Mouse (Mus musculus): ENCODE data around the gene Rnf181. TPM values are rescaled to one million over a fixed set of nuclear protein-coding genes. Genes with fewer than 3 reads are reported as not detected.

Gene Rnf181
- 64.6 and 113 TPM in 2 replicates for polyA plus RNA-seq (2012; ENCODE audit: insufficient read depth, low replicate concordance)

- Histone ChIP-seq H3K4me3 (replicated peaks) (no peak within 1 kb of the TSS), H3K27me3 (replicated peaks) (no peaks in the 10 kb centered on the region), H3K36me3 (replicated peaks; ENCODE audit: low read length) (peaks cover 54% of the 10 kb centered on the region), H3K9me3 (no peaks in the 10 kb centered on the region), H3K4me1 (peaks cover 66% of the 10 kb centered on the region)
- TF ChIP-seq FLI1 (IDR thresholded peaks at IDR 0.05; ENCODE audit: low read length) = no peak
- TF ChIP-seq GATA1 (IDR thresholded peaks at IDR 0.05; ENCODE audit: borderline replicate concordance, low read length) = no peak
Observed at GRCm38 (mm10) chr6:72366844-72367443, at the start of gene Rnf181. TSS of gene Rnf181 (minus strand) at chr6:72366956.

DNA sequence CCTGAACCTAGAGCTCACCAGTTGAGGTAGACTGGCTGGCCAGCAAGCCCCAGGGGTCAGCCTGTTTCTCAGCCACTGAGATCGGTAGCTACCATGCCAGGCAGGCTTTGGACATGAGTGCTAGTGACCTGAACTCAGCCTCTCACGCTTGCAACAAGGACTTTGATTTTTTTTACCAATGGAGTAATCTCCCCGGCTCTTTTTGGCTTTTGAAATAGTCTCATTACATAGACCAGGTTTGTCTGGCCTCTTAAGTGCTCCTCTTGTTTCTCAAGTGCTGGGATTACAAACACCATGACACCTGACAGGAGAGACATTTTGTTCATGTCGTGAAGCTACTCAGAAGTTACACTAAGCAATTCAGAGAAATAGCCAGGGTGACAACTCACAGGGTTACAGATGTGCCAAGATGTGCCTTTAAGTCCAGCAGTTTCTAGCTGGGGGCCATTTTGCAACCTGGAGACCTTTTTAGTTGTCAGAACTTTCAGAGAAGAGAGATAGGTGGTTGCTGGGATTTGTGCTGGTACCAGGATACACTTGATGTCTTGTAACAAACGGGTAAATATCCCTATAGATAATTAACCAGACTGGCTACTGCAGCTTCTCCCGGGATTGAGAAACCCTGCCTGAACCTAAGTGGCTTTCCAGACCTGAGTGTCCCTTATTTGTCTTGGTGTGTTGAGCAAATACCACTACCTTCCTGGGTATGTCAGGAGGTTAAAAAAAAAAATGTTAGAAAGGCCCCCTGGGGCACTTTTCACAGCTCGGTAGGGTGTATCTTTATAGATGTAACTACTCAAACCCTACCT, 49.4 kb upstream of the Rnf181 start:
- Histone ChIP-seq H3K9me3 (no peaks in the 10 kb centered on the region), H3K27me3 (replicated peaks) (no peaks in the 10 kb centered on the region), H3K36me3 (replicated peaks; ENCODE audit: low read length) (peaks cover 54% of the 10 kb centered on the region), H3K4me3 (replicated peaks) (no peak overlapping the region), H3K4me1 (peaks cover 57% of the 10 kb centered on the region)
- TF ChIP-seq GATA1 (IDR thresholded peaks at IDR 0.05; ENCODE audit: borderline replicate concordance, low read length) = no peak
- no peak for TF ChIP-seq FLI1 (IDR thresholded peaks at IDR 0.05; ENCODE audit: low read length)

DNA sequence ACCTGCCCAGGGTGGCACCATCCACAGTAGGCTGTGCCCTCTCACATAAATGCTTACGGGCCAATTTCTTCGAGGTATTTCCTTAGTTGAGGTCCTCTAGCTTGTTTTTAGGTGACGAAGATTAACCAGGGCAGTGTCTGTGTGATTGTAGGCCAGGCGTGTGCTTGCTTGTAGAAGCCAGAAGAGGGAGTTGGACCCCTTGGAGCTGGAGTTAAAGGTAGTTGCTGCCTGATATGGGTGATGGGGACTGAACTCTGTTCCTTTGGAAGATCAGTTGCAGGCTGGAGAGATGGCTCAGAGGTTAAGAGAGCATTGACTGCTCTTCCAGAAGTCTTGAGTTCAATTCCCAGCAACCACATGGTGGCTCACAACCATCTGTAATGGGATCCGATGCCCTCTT, 48.4 kb upstream of the Rnf181 start:
- H3K36me3 ChIP-seq (replicated peaks; ENCODE audit: low read length) = peaks cover 44% of the 10 kb centered on the region
- H3K4me3 ChIP-seq (replicated peaks) = peak overlapping the region; percentile 99
- no peaks in the 10 kb centered on the region for H3K9me3 ChIP-seq
- no peaks in the 10 kb centered on the region for H3K27me3 ChIP-seq (replicated peaks)
- H3K4me1 ChIP-seq = peaks cover 61% of the 10 kb centered on the region
- TF ChIP-seq FLI1 (IDR thresholded peaks at IDR 0.05; ENCODE audit: low read length) (no peak), GATA1 (IDR thresholded peaks at IDR 0.05; ENCODE audit: borderline replicate concordance, low read length) (no peak)

DNA sequence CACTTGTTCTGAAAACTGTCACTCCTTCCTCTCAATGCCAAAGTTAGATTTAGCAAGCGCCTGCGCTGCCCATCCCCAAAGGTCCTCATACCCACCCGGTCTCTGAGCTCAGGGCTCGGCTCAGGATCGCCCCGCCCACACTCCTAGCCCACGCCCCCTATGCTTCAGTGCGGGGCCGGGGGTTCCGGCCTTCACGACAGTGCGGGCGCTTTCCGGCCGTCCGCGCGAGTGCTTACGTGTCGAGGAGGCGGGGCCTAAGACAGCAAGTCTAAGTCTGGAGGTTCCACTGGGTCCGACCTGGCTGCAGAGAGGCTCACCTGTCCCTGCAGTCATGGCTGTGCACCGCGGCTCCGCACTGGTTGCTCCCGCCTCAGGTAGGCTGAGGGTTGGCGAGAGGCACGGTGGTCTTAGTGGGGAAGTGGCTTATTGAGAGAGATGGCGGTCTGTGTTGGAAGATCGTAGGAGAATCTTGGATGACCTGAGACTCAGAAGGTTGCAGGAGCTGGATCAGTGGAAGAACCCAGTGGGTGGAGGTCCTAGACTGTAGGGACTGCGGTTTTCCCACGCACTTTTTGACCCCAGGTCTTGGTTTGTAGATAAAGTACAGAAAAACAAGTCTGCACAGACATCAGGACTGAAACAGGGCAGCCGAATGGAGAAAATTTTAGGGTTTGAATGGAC, 47.5 kb upstream of the Rnf181 start, which contains the start of gene Ggcx:
Ggcx (plus strand) TSS at position 233 of the 681 bp plus-strand sequence.
- Histone ChIP-seq H3K36me3 (replicated peaks; ENCODE audit: low read length) (peaks cover 34% of the 10 kb centered on the region), H3K4me3 (replicated peaks) (peak within 1 kb of the TSS; percentile 99), H3K27me3 (replicated peaks) (no peaks in the 10 kb centered on the region), H3K4me1 (peaks cover 63% of the 10 kb centered on the region), H3K9me3 (no peaks in the 10 kb centered on the region)
- TF ChIP-seq FLI1 (IDR thresholded peaks at IDR 0.05; ENCODE audit: low read length) (no peak), GATA1 (IDR thresholded peaks at IDR 0.05; ENCODE audit: borderline replicate concordance, low read length) (no peak)

- H3K36me3 ChIP-seq (replicated peaks; ENCODE audit: low read length) = peaks cover 6% of the 10 kb centered on the region
- H3K4me1 ChIP-seq = peaks cover 51% of the 10 kb centered on the region
- peak overlapping the region; percentile 76 for H3K4me3 ChIP-seq (replicated peaks)
- no peaks in the 10 kb centered on the region for H3K9me3 ChIP-seq
- H3K27me3 ChIP-seq (replicated peaks) = no peaks in the 10 kb centered on the region
- TF ChIP-seq FLI1 (IDR thresholded peaks at IDR 0.05; ENCODE audit: low read length) (no peak), GATA1 (IDR thresholded peaks at IDR 0.05; ENCODE audit: borderline replicate concordance, low read length) (no peak)
Observed at GRCm38 (mm10) chr6:72410518-72410917, 43.8 kb upstream of the Rnf181 start.

GRCm38 (mm10) chr6:72410003-72410402, 43.2 kb upstream of the Rnf181 start:
- no peak overlapping the region for H3K4me3 ChIP-seq (replicated peaks)
- peaks cover 51% of the 10 kb centered on the region for H3K4me1 ChIP-seq
- TF ChIP-seq GATA1 (IDR thresholded peaks at IDR 0.05; ENCODE audit: borderline replicate concordance, low read length) (no peak), FLI1 (IDR thresholded peaks at IDR 0.05; ENCODE audit: low read length) (no peak)
- peaks cover 10% of the 10 kb centered on the region for H3K36me3 ChIP-seq (replicated peaks; ENCODE audit: low read length)
- H3K9me3 ChIP-seq = no peaks in the 10 kb centered on the region
- no peaks in the 10 kb centered on the region for H3K27me3 ChIP-seq (replicated peaks)

DNA sequence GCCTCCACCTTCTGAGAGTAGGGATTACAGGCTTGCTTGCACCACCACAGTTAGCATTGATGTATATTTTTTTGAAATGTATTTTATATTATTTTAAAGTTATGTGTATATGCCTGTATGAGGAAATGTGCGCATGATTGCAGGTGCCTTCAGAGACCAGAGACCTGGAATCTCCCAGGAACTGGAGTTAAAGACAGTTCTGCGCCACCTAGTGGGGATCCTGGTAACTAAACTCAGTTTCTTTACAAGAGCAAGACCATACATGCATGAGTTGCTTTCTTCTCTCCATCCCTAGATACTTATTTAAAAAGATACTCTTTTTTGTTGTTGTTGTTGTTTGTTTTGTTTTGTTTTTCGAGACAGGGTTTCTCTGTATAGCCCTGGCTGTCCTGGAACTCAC, 42.8 kb upstream of the Rnf181 start:
- no peaks in the 10 kb centered on the region for H3K27me3 ChIP-seq (replicated peaks)
- no peaks in the 10 kb centered on the region for H3K9me3 ChIP-seq
- H3K4me3 ChIP-seq (replicated peaks) = no peak overlapping the region
- H3K4me1 ChIP-seq = peaks cover 48% of the 10 kb centered on the region
- TF ChIP-seq GATA1 (IDR thresholded peaks at IDR 0.05; ENCODE audit: borderline replicate concordance, low read length) = no peak
- TF ChIP-seq FLI1 (IDR thresholded peaks at IDR 0.05; ENCODE audit: low read length) = no peak
- H3K36me3 ChIP-seq (replicated peaks; ENCODE audit: low read length) = peaks cover 12% of the 10 kb centered on the region

GRCm38 (mm10) chr6:72407119-72407518, 40.4 kb upstream of the Rnf181 start:
- H3K4me3 ChIP-seq (replicated peaks) = no peak overlapping the region
- no peaks in the 10 kb centered on the region for H3K9me3 ChIP-seq
- TF ChIP-seq GATA1 (IDR thresholded peaks at IDR 0.05; ENCODE audit: borderline replicate concordance, low read length) (no peak), FLI1 (IDR thresholded peaks at IDR 0.05; ENCODE audit: low read length) (no peak)

DNA sequence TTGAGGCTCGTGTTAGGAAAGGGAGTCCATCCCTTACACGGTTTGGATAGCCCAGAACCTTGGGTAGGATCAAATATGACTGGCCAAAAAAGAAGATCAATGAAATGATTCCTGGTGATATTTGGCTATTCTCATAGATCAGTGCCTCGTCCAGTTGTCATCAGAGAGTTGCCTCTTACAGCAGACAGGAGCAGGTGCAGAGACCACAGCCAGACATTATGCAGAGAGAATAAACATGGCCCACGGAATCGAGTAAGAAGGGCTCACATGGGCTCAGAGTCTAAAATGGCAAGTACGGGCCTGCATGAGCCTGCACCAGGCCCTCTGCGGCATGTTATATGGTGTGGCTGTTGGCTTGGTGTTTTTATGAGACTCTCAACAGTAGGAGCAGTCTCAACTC, 38.6 kb upstream of the Rnf181 start:
- no peaks in the 10 kb centered on the region for H3K27me3 ChIP-seq (replicated peaks)
- H3K4me3 ChIP-seq (replicated peaks) = no peak overlapping the region
- peaks cover 48% of the 10 kb centered on the region for H3K4me1 ChIP-seq
- no peaks in the 10 kb centered on the region for H3K9me3 ChIP-seq
- peaks cover 12% of the 10 kb centered on the region for H3K36me3 ChIP-seq (replicated peaks; ENCODE audit: low read length)
- TF ChIP-seq GATA1 (IDR thresholded peaks at IDR 0.05; ENCODE audit: borderline replicate concordance, low read length) (no peak), FLI1 (IDR thresholded peaks at IDR 0.05; ENCODE audit: low read length) (no peak)

More at GRCm38 (mm10) chr6:72407119-72407518, 40.4 kb upstream of the Rnf181 start:
- Histone ChIP-seq H3K36me3 (replicated peaks; ENCODE audit: low read length) (peaks cover 12% of the 10 kb centered on the region), H3K4me1 (peaks cover 44% of the 10 kb centered on the region), H3K27me3 (replicated peaks) (no peaks in the 10 kb centered on the region)

Data from megakaryocyte, embryonic 14.5 days (primary cell).